Mouse (Mus musculus) heart, adult 2 months (tissue): Measurements from ENCODE around the gene Kazald1. TPM values are rescaled to one million over a fixed set of nuclear protein-coding genes. Genes with fewer than 3 reads are reported as not detected.
A peak's percentile ranks its signal among the peaks of the same experiment; 100 is the strongest.

Experiments
- DNase-seq, 2 experiments: peaks; one replicate each; pipeline ENCODE4 v3.0.0; 2021
- H3K27ac ChIP-seq: fragments of 200-600 bp; 2 replicates; pipeline ENCODE4 v1.8.1; 2022
- H3K27me3 ChIP-seq: fragments of 200-500 bp; 2 replicates; pipeline ENCODE4 v1.6.1; 2012; ENCODE audit warnings: mild to moderate bottlenecking, low read length, inconsistent platforms, mixed read lengths; ENCODE audit not compliant: control insufficient read depth, insufficient read depth
- H3K36me3 ChIP-seq: fragments of 200-500 bp; 2 replicates; pipeline ENCODE4 v1.6.1; 2012; ENCODE audit warnings: low read length, inconsistent platforms; ENCODE audit not compliant: control insufficient read depth, insufficient read depth
- H3K4me1 ChIP-seq: fragments of 200-500 bp; 2 replicates; pipeline ENCODE4 v1.6.1; 2011; ENCODE audit warnings: low read length; ENCODE audit not compliant: control insufficient read depth, insufficient read depth
- H3K4me3 ChIP-seq: fragments of 200-600 bp; 2 replicates; pipeline ENCODE4 v1.8.1; 2022
- H3K79me2 ChIP-seq: fragments of 200-500 bp; replicated peaks from 2 replicates; pipeline ENCODE4 v1.6.1; 2012; ENCODE audit warnings: mild to moderate bottlenecking, inconsistent platforms, low read length, moderate library complexity, mixed read lengths; ENCODE audit not compliant: control insufficient read depth, insufficient read depth
- H3K9ac ChIP-seq: fragments of 200-500 bp; 2 replicates; pipeline ENCODE4 v1.6.1; 2012; ENCODE audit warnings: low read depth, mild to moderate bottlenecking, control low read depth, inconsistent platforms, low read length, mixed read lengths
- CTCF ChIP-seq: fragments of 200-600 bp; IDR thresholded peaks from 2 replicates; pipeline ENCODE4 v1.8.1; 2022; ENCODE audit warnings: antibody characterized with exemption, mild to moderate bottlenecking, moderate library complexity
- EP300 ChIP-seq: fragments of 200-500 bp; IDR thresholded peaks from 2 replicates; pipeline ENCODE4 v1.6.1; 2011; ENCODE audit warnings: low read depth, low read length, control low read depth; ENCODE audit not compliant: insufficient read depth
- POLR2A ChIP-seq: fragments of 200-500 bp; IDR thresholded peaks from 2 replicates; pipeline ENCODE4 v1.6.1; 2011; ENCODE audit warnings: mild to moderate bottlenecking, low read depth, low read length, control low read depth; ENCODE audit not compliant: insufficient read depth
- WGBS: fragments of 180-500 bp; shearing (Covaris S2); methylation state at CpG from one replicate; pipeline ENCODE4 v1.1.7; 2018; 5-methylcytosine and 5-hydroxymethylcytosine counted together
- intact Hi-C: fragments of 180-260 bp; cut with DNase I; formaldehyde crosslinking; loops from one replicate; pipeline ENCODE4 v1.15.1; 2025
- polyA plus RNA-seq: library from polyadenylated mRNA; depleted of rRNA; stranded (reverse); fragments of >200 nt; gene quantifications from 2 replicates; pipeline ENCODE4 v1.2.3, GENCODE M21; 2012; rRNA removed
- total RNA-seq, 2 experiments: library from RNA; stranded (reverse); gene quantifications; 2 replicates each; pipeline ENCODE4 v1.2.3; 2021

Gene Kazald1
- total and polyA plus RNA-seq, 3 experiments: 3.6 to 4.6 (median 3.9) TPM

DNA sequence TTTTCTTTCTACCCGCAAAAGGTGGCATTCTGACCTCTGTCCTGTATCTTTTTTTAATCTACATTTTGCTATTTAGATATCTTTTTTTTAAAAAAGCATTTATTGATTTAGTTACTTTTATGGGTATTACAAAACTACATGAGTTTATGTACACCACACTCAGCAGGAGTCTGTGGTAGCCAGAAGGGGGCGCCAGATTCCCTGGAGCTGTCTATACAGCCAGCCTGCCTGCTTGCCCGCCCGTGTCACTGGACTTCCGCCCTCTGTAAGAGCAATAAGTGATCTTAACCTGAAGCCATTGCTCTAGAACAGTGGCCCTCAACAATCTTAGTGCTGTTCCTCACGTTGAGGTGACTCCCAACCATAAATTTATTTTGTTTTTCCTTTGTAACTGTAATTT, 37.4 kb downstream of the Kazald1 start:
- H3K9ac ChIP-seq: no peak overlapping the region
- no peaks in the 10 kb centered on the region for H3K4me1 ChIP-seq
- no peaks in the 10 kb centered on the region for H3K27me3 ChIP-seq
- no peaks in the 10 kb centered on the region for H3K36me3 ChIP-seq
- intact Hi-C loops: no loop called here
- no peaks in the 10 kb centered on the region for H3K79me2 ChIP-seq
- no peak for DNase-seq
- H3K4me3 ChIP-seq: no peak overlapping the region
- 83% methylated on average over 6 of the region's 6 CpGs for WGBS
- no peak overlapping the region for H3K27ac ChIP-seq
- no peak for TF ChIP-seq POLR2A
- no peak for TF ChIP-seq EP300
- peak; percentile 29 for TF ChIP-seq CTCF

DNA sequence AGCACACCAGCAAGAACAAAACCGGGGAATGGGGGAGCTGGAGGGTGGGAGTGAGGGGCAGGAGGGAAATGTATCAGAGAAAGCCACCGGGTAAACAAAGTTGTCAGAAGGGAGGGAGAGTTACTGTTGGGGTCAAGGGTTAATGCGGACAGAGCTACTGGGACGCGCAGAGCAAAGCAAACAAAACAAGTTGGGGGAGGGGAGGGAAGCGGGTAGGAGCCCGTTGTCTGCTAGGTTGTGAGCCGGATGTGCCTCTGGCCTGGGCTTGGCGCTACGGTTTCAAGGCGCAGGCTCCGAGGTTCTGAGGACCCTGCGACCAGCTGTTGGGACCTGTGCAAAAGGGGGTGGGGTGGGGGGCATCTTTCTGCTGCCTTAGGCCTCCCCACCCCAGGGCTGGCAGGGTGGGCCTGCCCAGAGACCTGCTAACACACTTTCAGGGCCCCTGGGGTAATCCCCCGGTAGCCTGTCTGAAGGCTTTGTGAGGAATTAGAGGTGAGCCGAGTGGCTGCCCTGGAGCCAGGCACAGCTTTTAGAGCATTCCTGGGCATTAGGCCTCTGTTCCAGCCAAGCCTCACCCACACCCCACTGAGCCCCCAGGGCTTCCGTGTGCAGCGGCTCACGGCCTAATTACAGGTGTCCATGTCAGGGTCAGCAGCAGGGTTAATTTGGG, 38.9 kb downstream of the Kazald1 start:
- Histone ChIP-seq H3K27ac (no peak overlapping the region), H3K4me3 (no peak overlapping the region), H3K9ac (no peak overlapping the region), H3K36me3 (no peaks in the 10 kb centered on the region), H3K27me3 (no peaks in the 10 kb centered on the region), H3K4me1 (no peaks in the 10 kb centered on the region), H3K79me2 (no peaks in the 10 kb centered on the region)
- TF ChIP-seq POLR2A: no peak
- no peak for TF ChIP-seq EP300
- TF ChIP-seq CTCF: no peak
- intact Hi-C loops: no loop called here
- no peak for DNase-seq
- 15% methylated on average over 18 of the region's 18 CpGs for WGBS

DNA sequence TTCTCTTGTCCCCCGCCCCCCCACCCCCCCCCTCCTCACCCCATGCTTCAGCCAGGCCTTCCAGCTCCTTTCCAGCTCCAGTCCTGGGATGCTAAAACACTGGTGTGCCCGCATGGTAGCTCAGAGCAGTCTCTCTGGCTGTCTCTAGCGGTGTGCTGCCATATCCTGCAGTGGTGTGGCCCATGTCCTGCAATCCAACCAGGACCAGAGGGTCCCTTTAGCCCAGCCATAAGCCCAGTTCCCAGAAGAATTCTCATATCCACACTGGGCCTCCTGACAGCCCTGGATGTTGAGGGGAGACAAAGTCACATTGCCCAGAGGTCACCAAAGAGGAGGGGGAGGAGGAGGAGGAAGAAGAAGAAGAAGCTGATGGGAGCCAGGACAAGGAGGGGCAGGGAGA, 39.7 kb downstream of the Kazald1 start:
- no peak for TF ChIP-seq POLR2A
- TF ChIP-seq EP300: no peak
- no peak for TF ChIP-seq CTCF
- H3K27me3 ChIP-seq: no peaks in the 10 kb centered on the region
- H3K27ac ChIP-seq: no peak overlapping the region
- no peak overlapping the region for H3K9ac ChIP-seq
- WGBS: 60% methylated on average over 3 of the region's 3 CpGs
- no peaks in the 10 kb centered on the region for H3K79me2 ChIP-seq
- H3K36me3 ChIP-seq: no peaks in the 10 kb centered on the region
- no peak for DNase-seq
- intact Hi-C loops: no loop called here
- H3K4me3 ChIP-seq: no peak overlapping the region
- H3K4me1 ChIP-seq: no peaks in the 10 kb centered on the region

DNA sequence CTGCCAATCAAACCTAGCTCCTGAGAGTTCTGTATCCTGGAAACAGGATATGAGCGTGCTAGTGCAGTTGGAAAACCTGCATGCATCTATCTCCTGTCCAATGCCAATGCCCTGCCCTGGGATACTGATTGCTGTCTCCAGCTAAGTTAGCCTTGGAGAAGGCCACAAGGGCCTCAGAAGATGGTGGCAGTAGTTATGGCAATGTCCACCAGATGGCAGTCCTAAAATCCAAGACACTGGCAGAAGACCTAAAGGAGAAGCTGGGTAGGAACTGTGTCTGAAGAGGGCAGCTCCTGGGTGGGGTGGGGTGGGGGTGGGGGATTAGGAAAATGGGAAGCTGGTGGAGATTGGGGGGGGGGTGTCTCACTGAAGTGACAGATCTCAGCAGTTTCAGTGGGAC, 41.8 kb downstream of the Kazald1 start:
- DNase-seq: peak; percentile 17 to 50
- no peak overlapping the region for H3K9ac ChIP-seq
- no peak overlapping the region for H3K27ac ChIP-seq
- no peaks in the 10 kb centered on the region for H3K4me1 ChIP-seq
- WGBS: 59% methylated on average over 1 of the region's 1 CpGs
- H3K4me3 ChIP-seq: no peak overlapping the region
- H3K79me2 ChIP-seq: no peaks in the 10 kb centered on the region
- no peaks in the 10 kb centered on the region for H3K27me3 ChIP-seq
- H3K36me3 ChIP-seq: no peaks in the 10 kb centered on the region
- intact Hi-C loops: loop anchor here (1.0 kb wide), 1 partner anchor 45 kb away; no protein-coding TSS in a partner anchor
- no peak for TF ChIP-seq EP300
- TF ChIP-seq CTCF: peak; percentile 71

Other genes with a start within 250 kb of the Kazald1 start
- 10 to 100 TPM; 18.4 to 23.0 TPM for gene Slf2, start 144.1 kb upstream of the Kazald1 start, total RNA-seq
- 14.3 and 16.6 TPM in 2 replicates for gene Slf2, start 144.1 kb upstream of the Kazald1 start, polyA plus RNA-seq
- gene Sema4g, start 86.1 kb upstream of the Kazald1 start, total RNA-seq: under 1 TPM; 0.32 to 0.37 TPM
- gene Sema4g, start 86.1 kb upstream of the Kazald1 start, polyA plus RNA-seq: 0.94 and 1.2 TPM in 2 replicates
- 10 to 100 TPM; 29.3 to 32.1 TPM for gene Twnk, start 69.6 kb upstream of the Kazald1 start, total RNA-seq
- gene Twnk, start 69.6 kb upstream of the Kazald1 start, polyA plus RNA-seq: 11.9 and 21.9 TPM in 2 replicates
- gene Mrpl43, start 68.8 kb upstream of the Kazald1 start, total RNA-seq: 10 to 100 TPM; 45.6 to 53.6 TPM
- 55.8 and 64.7 TPM in 2 replicates for gene Mrpl43, start 68.8 kb upstream of the Kazald1 start, polyA plus RNA-seq
- gene Lzts2, start 60.8 kb upstream of the Kazald1 start, total RNA-seq: 10 to 100 TPM; 59.1 to 68.1 TPM
- gene Lzts2, start 60.8 kb upstream of the Kazald1 start, polyA plus RNA-seq: 48.8 and 61.6 TPM in 2 replicates
- gene Pdzd7, start 29.5 kb upstream of the Kazald1 start, total RNA-seq: under 1 TPM in 1 of 2 experiments, not detected in 1; 0.08 TPM
- gene Pdzd7, start 29.5 kb upstream of the Kazald1 start, polyA plus RNA-seq: 0.38 and 0.43 TPM in 2 replicates
- gene Sfxn3, start 27.7 kb upstream of the Kazald1 start, total RNA-seq: 10 to 100 TPM; 10.0 to 11.1 TPM
- 15.5 and 18.7 TPM in 2 replicates for gene Sfxn3, start 27.7 kb upstream of the Kazald1 start, polyA plus RNA-seq
- gene Tlx1, start 75.4 kb downstream of the Kazald1 start, total RNA-seq: under 1 TPM; 0.10 to 0.11 TPM
- gene Tlx1, start 75.4 kb downstream of the Kazald1 start, polyA plus RNA-seq: 0.09 and 0.20 TPM in 2 replicates
- under 1 TPM in 1 of 2 experiments, not detected in 1; 0.14 TPM for gene Lbx1, start 160.6 kb downstream of the Kazald1 start, total RNA-seq
- not detected in 2 replicates for gene Lbx1, start 160.6 kb downstream of the Kazald1 start, polyA plus RNA-seq